Mouse (Mus musculus) granulocyte monocyte progenitor cell, adult 5-6 weeks (primary cell): Measurements from ENCODE around the gene D17H6S53E. TPM values are rescaled to one million over a fixed set of nuclear protein-coding genes. Genes with fewer than 3 reads are reported as not detected.

Experiments used
- ATAC-seq: replicated peaks from 2 replicates; pipeline ENCODE4 v1.8.0; 2016; ENCODE audit warnings: mild to moderate bottlenecking, moderate TSS enrichment, inconsistent platforms; ENCODE audit not compliant: poor library complexity, severe bottlenecking
- total RNA-seq, 2 experiments: library from RNA; stranded (forward) in 1 of 2; stranded (reverse) in 1 of 2; fragments of 200-712, 200-1000 nt in 1 of 2; fragments of >200 nt in 1 of 2; fragmentation: Nextera tagmentation in 1 of 2; gene quantifications; 2 replicates each; pipeline ENCODE4 v1.2.3; 2014 to 2017

Gene D17H6S53E
- total RNA-seq, 2 experiments from 2014 or later: 7.9 to 18.4 TPM

GRCm38 (mm10) chr17:35175968-35176367, 49.8 kb downstream of the D17H6S53E start, which contains the start of gene Aif1:
Aif1 (minus strand) TSS chr17:35176068.
- ATAC-seq: no peak

Other genes starting within 250 kb of the D17H6S53E start
Only the 30 nearest of the 42 such genes appear.
- 129 and 305 TPM in 2 replicates for gene Lsm2, start 144.5 kb upstream of the D17H6S53E start, total RNA-seq (2014; fragmentation: Nextera tagmentation)
- 42.0 and 71.6 TPM in 2 replicates for gene Lsm2, start 144.5 kb upstream of the D17H6S53E start, total RNA-seq (2017)
- gene Vars, start 125.4 kb upstream of the D17H6S53E start, total RNA-seq (2014; fragmentation: Nextera tagmentation): 75.6 and 150 TPM in 2 replicates
- 174 and 181 TPM in 2 replicates for gene Vars, start 125.4 kb upstream of the D17H6S53E start, total RNA-seq (2017)
- 0.11 and 0.19 TPM in 2 replicates for gene Vwa7, start 109.8 kb upstream of the D17H6S53E start, total RNA-seq (2014; fragmentation: Nextera tagmentation)
- not detected in 2 replicates for gene Vwa7, start 109.8 kb upstream of the D17H6S53E start, total RNA-seq (2017)
- 2.5 TPM in 1 of 2 replicates, not detected in the other for gene Sapcd1, start 98.4 kb upstream of the D17H6S53E start, total RNA-seq (2014; fragmentation: Nextera tagmentation)
- 0.90 TPM in 1 of 2 replicates, not detected in the other for gene Sapcd1, start 98.4 kb upstream of the D17H6S53E start, total RNA-seq (2017)
- 0.19 and 6.8 TPM in 2 replicates for gene Msh5, start 79.6 kb upstream of the D17H6S53E start, total RNA-seq (2014; fragmentation: Nextera tagmentation)
- gene Msh5, start 79.6 kb upstream of the D17H6S53E start, total RNA-seq (2017): 0.62 and 3.6 TPM in 2 replicates
- gene Clic1, start 76.4 kb upstream of the D17H6S53E start, total RNA-seq (2014; fragmentation: Nextera tagmentation): 231 and 245 TPM in 2 replicates
- gene Clic1, start 76.4 kb upstream of the D17H6S53E start, total RNA-seq (2017): 268 and 347 TPM in 2 replicates
- gene Ddah2, start 67.3 kb upstream of the D17H6S53E start, total RNA-seq (2014; fragmentation: Nextera tagmentation): 3.4 TPM in 1 of 2 replicates, not detected in the other
- gene Ddah2, start 67.3 kb upstream of the D17H6S53E start, total RNA-seq (2017): 0.57 and 3.7 TPM in 2 replicates
- not detected in 2 replicates for gene Ly6g6c, start 61.0 kb upstream of the D17H6S53E start, total RNA-seq (2014; fragmentation: Nextera tagmentation)
- gene Ly6g6c, start 61.0 kb upstream of the D17H6S53E start, total RNA-seq (2017): not detected in 2 replicates
- gene Mpig6b, start 60.2 kb upstream of the D17H6S53E start, total RNA-seq (2014; fragmentation: Nextera tagmentation): not detected in 2 replicates
- not detected in 2 replicates for gene Mpig6b, start 60.2 kb upstream of the D17H6S53E start, total RNA-seq (2017)
- gene Ly6g6e, start 49.5 kb upstream of the D17H6S53E start, total RNA-seq (2014; fragmentation: Nextera tagmentation): not detected in 2 replicates
- not detected in 2 replicates for gene Ly6g6e, start 49.5 kb upstream of the D17H6S53E start, total RNA-seq (2017)
- gene Ly6g6d, start 48.3 kb upstream of the D17H6S53E start, total RNA-seq (2014; fragmentation: Nextera tagmentation): not detected in 2 replicates
- not detected in 2 replicates for gene Ly6g6d, start 48.3 kb upstream of the D17H6S53E start, total RNA-seq (2017)
- gene Ly6g6f, start 40.8 kb upstream of the D17H6S53E start, total RNA-seq (2014; fragmentation: Nextera tagmentation): not detected in 2 replicates
- gene Ly6g6f, start 40.8 kb upstream of the D17H6S53E start, total RNA-seq (2017): not detected in 2 replicates
- gene Abhd16a, start 37.1 kb upstream of the D17H6S53E start, total RNA-seq (2014; fragmentation: Nextera tagmentation): 26.7 and 33.3 TPM in 2 replicates
- gene Abhd16a, start 37.1 kb upstream of the D17H6S53E start, total RNA-seq (2017): 27.7 and 35.0 TPM in 2 replicates
- not detected in 2 replicates for gene Ly6g5c, start 18.1 kb upstream of the D17H6S53E start, total RNA-seq (2014; fragmentation: Nextera tagmentation)
- not detected in 2 replicates for gene Ly6g5c, start 18.1 kb upstream of the D17H6S53E start, total RNA-seq (2017)
- gene Ly6g5b, start 10.9 kb upstream of the D17H6S53E start, total RNA-seq (2014; fragmentation: Nextera tagmentation): 1.6 TPM in 1 of 2 replicates, not detected in the other
- gene Ly6g5b, start 10.9 kb upstream of the D17H6S53E start, total RNA-seq (2017): 0.56 TPM in 1 of 2 replicates, not detected in the other
- 21.2 and 25.4 TPM in 2 replicates for gene Gpank1, start 4.9 kb upstream of the D17H6S53E start, total RNA-seq (2014; fragmentation: Nextera tagmentation)
- 24.0 and 26.9 TPM in 2 replicates for gene Gpank1, start 4.9 kb upstream of the D17H6S53E start, total RNA-seq (2017)
- gene Csnk2b, start 4.3 kb upstream of the D17H6S53E start, total RNA-seq (2014; fragmentation: Nextera tagmentation): 289 and 384 TPM in 2 replicates
- 277 and 317 TPM in 2 replicates for gene Csnk2b, start 4.3 kb upstream of the D17H6S53E start, total RNA-seq (2017)
- gene Apom, start 5.7 kb downstream of the D17H6S53E start, total RNA-seq (2014; fragmentation: Nextera tagmentation): not detected in 2 replicates
- gene Apom, start 5.7 kb downstream of the D17H6S53E start, total RNA-seq (2017): 1.2 TPM in 1 of 2 replicates, not detected in the other
- 93.9 and 111 TPM in 2 replicates for gene Bag6, start 8.8 kb downstream of the D17H6S53E start, total RNA-seq (2014; fragmentation: Nextera tagmentation)
- 68.8 and 74.0 TPM in 2 replicates for gene Bag6, start 8.8 kb downstream of the D17H6S53E start, total RNA-seq (2017)
- 254 and 306 TPM in 2 replicates for gene Prrc2a, start 38.5 kb downstream of the D17H6S53E start, total RNA-seq (2014; fragmentation: Nextera tagmentation)
- gene Prrc2a, start 38.5 kb downstream of the D17H6S53E start, total RNA-seq (2017): 43.2 and 67.9 TPM in 2 replicates
- 15.1 and 20.8 TPM in 2 replicates for gene Aif1, start 49.7 kb downstream of the D17H6S53E start, total RNA-seq (2014; fragmentation: Nextera tagmentation)
- gene Aif1, start 49.7 kb downstream of the D17H6S53E start, total RNA-seq (2017): 7.8 and 14.3 TPM in 2 replicates
- 78.7 and 89.0 TPM in 2 replicates for gene Lst1, start 62.1 kb downstream of the D17H6S53E start, total RNA-seq (2014; fragmentation: Nextera tagmentation)
- gene Lst1, start 62.1 kb downstream of the D17H6S53E start, total RNA-seq (2017): 55.5 and 115 TPM in 2 replicates
- 1.6 TPM in 1 of 2 replicates, not detected in the other for gene Ltb, start 68.1 kb downstream of the D17H6S53E start, total RNA-seq (2014; fragmentation: Nextera tagmentation)
- gene Ltb, start 68.1 kb downstream of the D17H6S53E start, total RNA-seq (2017): 0.41 and 0.99 TPM in 2 replicates
- 5.9 and 12.2 TPM in 2 replicates for gene Tnf, start 75.6 kb downstream of the D17H6S53E start, total RNA-seq (2014; fragmentation: Nextera tagmentation)
- 13.1 and 15.2 TPM in 2 replicates for gene Tnf, start 75.6 kb downstream of the D17H6S53E start, total RNA-seq (2017)
- gene Lta, start 79.0 kb downstream of the D17H6S53E start, total RNA-seq (2014; fragmentation: Nextera tagmentation): not detected in 2 replicates
- gene Lta, start 79.0 kb downstream of the D17H6S53E start, total RNA-seq (2017): not detected in 2 replicates
- not detected in 2 replicates for gene Gm16181, start 94.5 kb downstream of the D17H6S53E start, total RNA-seq (2014; fragmentation: Nextera tagmentation)
- gene Gm16181, start 94.5 kb downstream of the D17H6S53E start, total RNA-seq (2017): 0.82 TPM in 1 of 2 replicates, not detected in the other
- 10.0 and 11.7 TPM in 2 replicates for gene Atp6v1g2, start 107.3 kb downstream of the D17H6S53E start, total RNA-seq (2014; fragmentation: Nextera tagmentation)
- gene Atp6v1g2, start 107.3 kb downstream of the D17H6S53E start, total RNA-seq (2017): 2.0 and 3.9 TPM in 2 replicates
- 4.5 and 5.2 TPM in 2 replicates for gene Nfkbil1, start 109.4 kb downstream of the D17H6S53E start, total RNA-seq (2014; fragmentation: Nextera tagmentation)
- 5.3 and 5.9 TPM in 2 replicates for gene Nfkbil1, start 109.4 kb downstream of the D17H6S53E start, total RNA-seq (2017)
- 411 and 417 TPM in 2 replicates for gene Ddx39b, start 115.4 kb downstream of the D17H6S53E start, total RNA-seq (2014; fragmentation: Nextera tagmentation)
- gene Ddx39b, start 115.4 kb downstream of the D17H6S53E start, total RNA-seq (2017): 175 and 187 TPM in 2 replicates
- gene H2-D1, start 136.4 kb downstream of the D17H6S53E start, total RNA-seq (2014; fragmentation: Nextera tagmentation): 275 and 369 TPM in 2 replicates
- 399 and 416 TPM in 2 replicates for gene H2-D1, start 136.4 kb downstream of the D17H6S53E start, total RNA-seq (2017)